Mouse (Mus musculus) stomach, embryonic 14.5 days (tissue): Measurements from ENCODE around the gene Slc6a17. TPM values are rescaled to one million over a fixed set of nuclear protein-coding genes. Genes with fewer than 3 reads are reported as not detected.

Experiments used
- ATAC-seq: fragments of 200-750 bp; cut with Nextera tagmentation; 2 replicates; pipeline ENCODE4 v1.8.0; 2017; ENCODE audit warnings: low read depth, moderate TSS enrichment; ENCODE audit not compliant: insufficient number of reproducible peaks, insufficient read depth, low FRiP score
- H3K27ac ChIP-seq: fragments of 300-500 bp; sonication (generic); 2 replicates; pipeline ENCODE4 v1.5.1; 2014; ENCODE audit warnings: mild to moderate bottlenecking, low read length, moderate library complexity, mixed read lengths
- H3K27me3 ChIP-seq: fragments of 300-500 bp; sonication (generic); 2 replicates; pipeline ENCODE4 v1.6.1; 2014; ENCODE audit warnings: low read length, control low read depth, mixed read lengths; ENCODE audit not compliant: control insufficient read depth, insufficient read depth
- H3K36me3 ChIP-seq: fragments of 300-500 bp; sonication (generic); 2 replicates; pipeline ENCODE4 v1.6.1; 2014; ENCODE audit warnings: mild to moderate bottlenecking, control low read depth, low read length, moderate library complexity, mixed read lengths; ENCODE audit not compliant: control insufficient read depth, insufficient read depth
- H3K4me1 ChIP-seq: fragments of 300-500 bp; sonication (generic); 2 replicates; pipeline ENCODE4 v1.6.1; 2014; ENCODE audit warnings: low read length, control low read depth, mixed read lengths; ENCODE audit not compliant: control insufficient read depth, insufficient read depth
- H3K4me2 ChIP-seq: fragments of 300-500 bp; sonication (generic); replicated peaks from 2 replicates; pipeline ENCODE4 v1.6.1; 2014; ENCODE audit warnings: low read depth, low read length, control low read depth
- H3K4me3 ChIP-seq: fragments of 300-500 bp; sonication (generic); 2 replicates; pipeline ENCODE4 v1.5.1; 2014; ENCODE audit warnings: low read depth, low read length, control low read depth
- H3K9ac ChIP-seq: fragments of 300-500 bp; sonication (generic); replicated peaks from 2 replicates; pipeline ENCODE4 v1.6.1; 2014; ENCODE audit warnings: low read depth, mild to moderate bottlenecking, control low read depth, low read length, moderate library complexity, mixed read lengths
- H3K9me3 ChIP-seq: fragments of 300-500 bp; sonication (generic); 2 replicates; pipeline ENCODE4 v1.6.1; 2016; ENCODE audit warnings: low read depth, low read length, control low read depth; ENCODE audit not compliant: control insufficient read depth
- WGBS: fragments of 180-500 bp; shearing (Covaris S2); extraction: QIAGEN DNeasy Blood & Tissue Kit; methylation state at CpG from one replicate; pipeline ENCODE4 v1.1.7; 2014; 5-methylcytosine and 5-hydroxymethylcytosine counted together
- polyA plus RNA-seq: library from polyadenylated mRNA; unstranded; fragments of >200 nt; fragmentation: Nextera tagmentation; extraction: Ambion mirVana; gene quantifications from 2 replicates; pipeline ENCODE4 v1.2.1, GENCODE M21; 2014

Gene Slc6a17
- polyA plus RNA-seq, 1 experiment from 2014 or later, result 2.2 TPM

GRCm38 (mm10) chr3:107511416-107511815 is 6.4 kb downstream of the Slc6a17 start:
- no peak overlapping the region for H3K4me3 ChIP-seq
- no peaks in the 10 kb centered on the region for H3K36me3 ChIP-seq
- no peak overlapping the region for H3K4me2 ChIP-seq
- 76% methylated on average over 3 of the region's 3 CpGs for WGBS
- no peak overlapping the region for H3K9ac ChIP-seq
- ATAC-seq, result no peak
- H3K4me1 ChIP-seq, result no peaks in the 10 kb centered on the region
- peaks cover 4% of the 10 kb centered on the region for H3K27me3 ChIP-seq
- H3K27ac ChIP-seq, result no peak overlapping the region
- no peaks in the 10 kb centered on the region for H3K9me3 ChIP-seq

- Histone ChIP-seq H3K4me1 (peaks cover 3% of the 10 kb centered on the region; the same call in 1 of the 2 replicates), H3K27ac (no peak overlapping the region), H3K4me3 (no peak overlapping the region), H3K27me3 (no peaks in the 10 kb centered on the region), H3K4me2 (no peak overlapping the region), H3K36me3 (no peaks in the 10 kb centered on the region), H3K9ac (no peak overlapping the region), H3K9me3 (no peaks in the 10 kb centered on the region)
- WGBS, result 63% methylated on average over 8 of the region's 8 CpGs
- ATAC-seq, result no peak
Measured at GRCm38 (mm10) chr3:107508696-107509095, 9.1 kb downstream of the Slc6a17 start.

GRCm38 (mm10) chr3:107507966-107508365 is 9.9 kb downstream of the Slc6a17 start:
- H3K4me2 ChIP-seq, result no peak overlapping the region
- 76% methylated on average over 9 of the region's 9 CpGs for WGBS

GRCm38 (mm10) chr3:107506531-107506930 is 11.3 kb downstream of the Slc6a17 start:
- Histone ChIP-seq H3K4me2 (no peak overlapping the region), H3K9ac (no peak overlapping the region), H3K27ac (no peak overlapping the region), H3K9me3 (no peaks in the 10 kb centered on the region), H3K4me1 (peaks cover 3% of the 10 kb centered on the region; the same call in 1 of the 2 replicates), H3K36me3 (no peaks in the 10 kb centered on the region), H3K4me3 (no peak overlapping the region), H3K27me3 (no peaks in the 10 kb centered on the region)
- ATAC-seq, result no peak
- WGBS, result 66% methylated on average over 4 of the region's 4 CpGs

More at GRCm38 (mm10) chr3:107507966-107508365, 9.9 kb downstream of the Slc6a17 start:
- no peak for ATAC-seq
- peaks cover 3% of the 10 kb centered on the region; the same call in 1 of the 2 replicates for H3K4me1 ChIP-seq
- H3K27ac ChIP-seq, result no peak overlapping the region
- H3K4me3 ChIP-seq, result no peak overlapping the region
- no peaks in the 10 kb centered on the region for H3K9me3 ChIP-seq
- no peaks in the 10 kb centered on the region for H3K36me3 ChIP-seq
- H3K9ac ChIP-seq, result no peak overlapping the region
- H3K27me3 ChIP-seq, result no peaks in the 10 kb centered on the region

- Histone ChIP-seq H3K9me3 (no peaks in the 10 kb centered on the region; the same call in 1 of the 2 replicates), H3K4me1 (peaks cover 3% of the 10 kb centered on the region; the same call in 1 of the 2 replicates), H3K9ac (no peak overlapping the region), H3K27me3 (no peaks in the 10 kb centered on the region), H3K36me3 (no peaks in the 10 kb centered on the region), H3K4me2 (no peak overlapping the region), H3K4me3 (no peak overlapping the region), H3K27ac (no peak overlapping the region)
- ATAC-seq, result no peak
- 59% methylated on average over 4 of the region's 4 CpGs for WGBS
Measured at GRCm38 (mm10) chr3:107505464-107506367, 12.1 kb downstream of the Slc6a17 start.

GRCm38 (mm10) chr3:107504542-107504941 is 13.3 kb downstream of the Slc6a17 start:
- WGBS, result 53% methylated on average over 1 of the region's 1 CpGs
- H3K9me3 ChIP-seq, result peaks cover 6% of the 10 kb centered on the region; the same call in 1 of the 2 replicates
- H3K4me3 ChIP-seq, result no peak overlapping the region
- H3K27me3 ChIP-seq, result no peaks in the 10 kb centered on the region
- no peak overlapping the region for H3K9ac ChIP-seq
- no peaks in the 10 kb centered on the region for H3K36me3 ChIP-seq
- H3K27ac ChIP-seq, result no peak overlapping the region
- ATAC-seq, result no peak
- no peak overlapping the region for H3K4me2 ChIP-seq
- peaks cover 3% of the 10 kb centered on the region; the same call in 1 of the 2 replicates for H3K4me1 ChIP-seq

GRCm38 (mm10) chr3:107503716-107504115 is 14.1 kb downstream of the Slc6a17 start:
- peaks cover 3% of the 10 kb centered on the region; the same call in 1 of the 2 replicates for H3K4me1 ChIP-seq
- ATAC-seq, result no peak
- H3K4me2 ChIP-seq, result no peak overlapping the region
- peaks cover 6% of the 10 kb centered on the region; the same call in 1 of the 2 replicates for H3K9me3 ChIP-seq
- H3K4me3 ChIP-seq, result no peak overlapping the region
- H3K9ac ChIP-seq, result no peak overlapping the region
- H3K27me3 ChIP-seq, result no peaks in the 10 kb centered on the region
- 78% methylated on average over 2 of the region's 2 CpGs for WGBS
- no peaks in the 10 kb centered on the region for H3K36me3 ChIP-seq
- H3K27ac ChIP-seq, result no peak overlapping the region

GRCm38 (mm10) chr3:107501702-107502151 is 16.1 kb downstream of the Slc6a17 start:
- no peak overlapping the region for H3K4me2 ChIP-seq
- ATAC-seq, result no peak
- no peaks in the 10 kb centered on the region for H3K27me3 ChIP-seq
- H3K9ac ChIP-seq, result no peak overlapping the region
- H3K4me1 ChIP-seq, result peaks cover 3% of the 10 kb centered on the region; the same call in 1 of the 2 replicates
- no peak overlapping the region for H3K4me3 ChIP-seq
- no peak overlapping the region for H3K27ac ChIP-seq
- WGBS, result 40% methylated on average over 7 of the region's 7 CpGs
- H3K36me3 ChIP-seq, result no peaks in the 10 kb centered on the region
- peaks cover 6% of the 10 kb centered on the region; the same call in 1 of the 2 replicates for H3K9me3 ChIP-seq
